Mouse (Mus musculus): Measurements from ENCODE around the gene Tnxb.

DNA sequence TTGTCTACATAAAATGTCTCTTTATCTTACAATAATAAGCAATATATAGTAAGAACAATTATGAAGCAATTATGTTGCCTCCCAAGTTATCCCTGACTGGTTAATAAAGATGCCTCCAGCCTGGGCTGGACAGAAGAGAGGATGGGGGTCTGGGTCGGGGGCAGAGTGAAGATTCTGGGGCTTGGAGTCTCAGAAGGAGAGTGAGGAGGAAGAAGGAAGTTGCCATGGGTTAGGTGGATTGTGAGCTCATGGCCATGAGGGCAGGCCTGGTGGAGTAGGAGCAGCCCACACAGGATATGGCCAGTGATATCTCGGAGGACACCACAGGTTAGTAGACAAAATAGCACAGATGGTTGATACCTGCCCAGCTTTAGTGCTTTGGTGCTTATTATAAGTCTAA, 12.2 kb upstream of the Tnxb start:
- TF ChIP-seq CTCF (IDR thresholded peaks at IDR 0.05; ENCODE audit: control insufficient read depth, insufficient read depth, insufficient replicate concordance, low read depth, low read length) (no peak), POLR2A (IDR thresholded peaks at IDR 0.05; ENCODE audit: control insufficient read depth, low read depth, low read length) (no peak)

Measured in testis, adult 2 months (tissue).